Mouse (Mus musculus) lung, postnatal 0 days (tissue): ENCODE results near the gene Cdkl2. TPM values are rescaled to one million over a fixed set of nuclear protein-coding genes. Genes with fewer than 3 reads are reported as not detected.

Experiments
- ATAC-seq: fragments of 200-750 bp; cut with Nextera tagmentation; 2 replicates; pipeline ENCODE4 v1.8.0; 2017; ENCODE audit warnings: moderate library complexity
- DNase-seq: peaks from one replicate; pipeline ENCODE4 v3.0.0-alpha.2; 2016; ENCODE audit warnings: low spot score
- H3K27ac ChIP-seq: fragments of 300-500 bp; sonication (generic); 2 replicates; pipeline ENCODE4 v1.5.1; 2014; ENCODE audit warnings: antibody characterized with exemption, mild to moderate bottlenecking, low read length, mixed read lengths
- H3K27me3 ChIP-seq: fragments of 300-500 bp; sonication (generic); replicated peaks from 2 replicates; pipeline ENCODE4 v1.6.1; 2014; ENCODE audit warnings: low read length, mixed read lengths; ENCODE audit not compliant: insufficient read depth
- H3K36me3 ChIP-seq: fragments of 300-500 bp; sonication (generic); 2 replicates; pipeline ENCODE4 v1.6.1; 2014; ENCODE audit warnings: low read length, mixed read lengths; ENCODE audit not compliant: insufficient read depth
- H3K4me1 ChIP-seq: fragments of 300-500 bp; sonication (generic); 2 replicates; pipeline ENCODE4 v1.6.1; 2014; ENCODE audit warnings: antibody characterized with exemption, low read depth, low read length, mixed read lengths; ENCODE audit not compliant: insufficient read depth
- H3K4me2 ChIP-seq: fragments of 300-500 bp; sonication (generic); replicated peaks from 2 replicates; pipeline ENCODE4 v1.6.1; 2014; ENCODE audit warnings: low read depth, mild to moderate bottlenecking, low read length, moderate library complexity, mixed read lengths
- H3K4me3 ChIP-seq: fragments of 300-500 bp; sonication (generic); 2 replicates; pipeline ENCODE4 v1.5.1; 2014; ENCODE audit warnings: low read depth, low read length
- H3K9ac ChIP-seq: fragments of 300-500 bp; sonication (generic); replicated peaks from 2 replicates; pipeline ENCODE4 v1.6.1; 2014; ENCODE audit warnings: low read depth, mild to moderate bottlenecking
- H3K9me3 ChIP-seq: fragments of 300-500 bp; sonication (generic); 2 replicates; pipeline ENCODE4 v1.6.1; 2016; ENCODE audit warnings: low read length, mixed read lengths
- CTCF ChIP-seq: IDR thresholded peaks from 2 replicates; pipeline ENCODE4 v1.5.1; 2016; ENCODE audit warnings: antibody characterized with exemption, mild to moderate bottlenecking
- EP300 ChIP-seq: IDR thresholded peaks from 2 replicates; pipeline ENCODE4 v1.6.1; 2016; ENCODE audit warnings: antibody characterized with exemption, mild to moderate bottlenecking, control low read depth
- WGBS: fragments of 180-500 bp; shearing (Covaris S2); extraction: QIAGEN DNeasy Blood & Tissue Kit; methylation state at CpG from one replicate; pipeline ENCODE4 v1.1.7; 2014; 5-methylcytosine and 5-hydroxymethylcytosine counted together
- polyA plus RNA-seq: library from polyadenylated mRNA; unstranded; fragments of >200 nt; fragmentation: Nextera tagmentation; extraction: Ambion mirVana; gene quantifications from 2 replicates; pipeline ENCODE4 v1.2.1, GENCODE M21; 2015

Gene Cdkl2
- polyA plus RNA-seq, 1 experiment from 2014 or later: 5.1 TPM

- no peak for DNase-seq
- 80% methylated on average over 2 of the region's 2 CpGs for WGBS
- TF ChIP-seq EP300 (no peak), CTCF (no peak)
- H3K9ac ChIP-seq: no peak overlapping the region
- no peaks in the 10 kb centered on the region for H3K4me1 ChIP-seq
- H3K27me3 ChIP-seq: no peaks in the 10 kb centered on the region
- no peak overlapping the region for H3K4me2 ChIP-seq
- H3K9me3 ChIP-seq: no peaks in the 10 kb centered on the region
- H3K36me3 ChIP-seq: no peaks in the 10 kb centered on the region
- H3K27ac ChIP-seq: no peak overlapping the region
- ATAC-seq: no peak
- no peak overlapping the region for H3K4me3 ChIP-seq
Observed at GRCm38 (mm10) chr5:91987799-91988198, 55.9 kb downstream of the Cdkl2 start.

DNA sequence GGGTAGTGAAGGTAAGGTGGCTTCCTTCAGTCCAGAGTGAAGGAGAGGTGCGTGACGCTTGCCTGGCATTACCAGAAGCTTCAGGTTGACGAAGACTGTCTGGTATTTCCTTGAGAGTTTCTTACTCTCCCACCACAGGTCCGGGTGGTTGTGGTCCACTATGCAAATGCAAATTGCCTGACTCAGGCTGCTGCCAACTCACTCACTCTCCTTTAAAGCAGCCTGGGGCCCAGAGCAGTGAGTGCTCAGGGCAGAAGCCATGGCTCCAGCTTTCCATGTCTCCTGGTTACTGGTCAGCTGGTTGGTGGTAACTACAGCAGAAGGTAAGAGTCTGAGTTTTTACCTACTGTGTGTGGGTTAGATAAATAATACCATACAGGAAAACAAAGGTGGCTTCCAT lies 56.4 kb downstream of the Cdkl2 start, which contains the start of gene Odaph:
Gene Odaph (plus strand): TSS at position 240 of the 400 bp plus-strand sequence.
- no peak for ATAC-seq
- Histone ChIP-seq H3K27me3 (no peaks in the 10 kb centered on the region), H3K4me2 (no peak within 1 kb of the TSS), H3K27ac (no peak within 1 kb of the TSS), H3K36me3 (no peaks in the 10 kb centered on the region), H3K9me3 (no peaks in the 10 kb centered on the region), H3K4me3 (no peak within 1 kb of the TSS), H3K4me1 (no peaks in the 10 kb centered on the region), H3K9ac (no peak within 1 kb of the TSS)
- DNase-seq: no peak
- TF ChIP-seq CTCF (no peak), EP300 (no peak)
- 70% methylated on average over 4 of the region's 4 CpGs for WGBS

DNA sequence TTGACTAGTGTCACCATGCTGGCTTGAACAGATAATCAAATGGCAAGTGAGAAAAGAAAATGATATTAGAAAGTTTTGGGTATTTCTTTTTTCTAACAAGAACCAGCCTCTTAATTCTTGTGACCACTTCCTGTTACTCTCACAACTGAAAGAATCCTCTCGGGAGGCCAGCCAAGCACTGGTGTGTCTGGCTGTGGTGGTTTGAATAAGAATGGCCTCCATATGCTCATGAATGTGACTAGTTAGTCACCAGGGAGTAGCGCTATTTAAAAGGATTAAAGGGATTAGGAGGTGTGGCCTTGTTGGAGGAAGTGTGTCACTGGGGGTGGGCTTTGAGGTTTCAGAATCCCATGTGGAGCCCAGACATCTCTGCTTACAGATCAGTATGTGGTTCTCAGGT lies 58.0 kb downstream of the Cdkl2 start:
- Histone ChIP-seq H3K9ac (no peak overlapping the region), H3K4me1 (no peaks in the 10 kb centered on the region), H3K36me3 (no peaks in the 10 kb centered on the region), H3K4me3 (no peak overlapping the region), H3K27me3 (no peaks in the 10 kb centered on the region), H3K4me2 (no peak overlapping the region), H3K27ac (no peak overlapping the region), H3K9me3 (no peaks in the 10 kb centered on the region)
- no peak for ATAC-seq
- 50% methylated on average over 2 of the region's 2 CpGs for WGBS
- no peak for TF ChIP-seq CTCF
- no peak for TF ChIP-seq EP300
- DNase-seq: no peak

DNA sequence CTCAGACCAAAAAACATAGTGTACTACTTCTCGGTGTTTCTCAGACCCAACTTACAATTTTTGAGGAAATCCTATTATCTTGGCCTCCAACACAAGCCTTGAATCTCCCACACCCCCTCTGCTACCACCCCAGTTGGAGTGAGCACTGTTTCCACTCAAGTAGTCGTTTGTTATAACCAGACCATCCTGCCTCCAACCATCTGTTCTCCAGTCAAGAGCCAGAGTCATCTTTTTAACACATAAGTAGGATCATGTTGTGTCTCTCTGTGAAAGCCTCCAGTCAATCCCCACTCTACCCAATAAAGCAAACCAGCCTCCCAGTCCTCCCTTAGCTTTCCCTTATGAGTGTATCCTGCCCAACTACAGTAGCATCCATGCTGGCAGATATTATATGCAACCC lies 60.2 kb downstream of the Cdkl2 start:
- H3K27me3 ChIP-seq: no peaks in the 10 kb centered on the region
- no peaks in the 10 kb centered on the region for H3K36me3 ChIP-seq
- 76% methylated on average over 2 of the region's 2 CpGs for WGBS
- no peak overlapping the region for H3K27ac ChIP-seq
- TF ChIP-seq EP300: no peak
- TF ChIP-seq CTCF: no peak
- DNase-seq (no peak), ATAC-seq (no peak)
- H3K4me3 ChIP-seq: no peak overlapping the region
- H3K4me1 ChIP-seq: no peaks in the 10 kb centered on the region
- H3K9me3 ChIP-seq: no peaks in the 10 kb centered on the region
- H3K9ac ChIP-seq: no peak overlapping the region
- no peak overlapping the region for H3K4me2 ChIP-seq

- ATAC-seq: no peak
Observed at GRCm38 (mm10) chr5:91981176-91981840, 62.4 kb downstream of the Cdkl2 start.

DNA sequence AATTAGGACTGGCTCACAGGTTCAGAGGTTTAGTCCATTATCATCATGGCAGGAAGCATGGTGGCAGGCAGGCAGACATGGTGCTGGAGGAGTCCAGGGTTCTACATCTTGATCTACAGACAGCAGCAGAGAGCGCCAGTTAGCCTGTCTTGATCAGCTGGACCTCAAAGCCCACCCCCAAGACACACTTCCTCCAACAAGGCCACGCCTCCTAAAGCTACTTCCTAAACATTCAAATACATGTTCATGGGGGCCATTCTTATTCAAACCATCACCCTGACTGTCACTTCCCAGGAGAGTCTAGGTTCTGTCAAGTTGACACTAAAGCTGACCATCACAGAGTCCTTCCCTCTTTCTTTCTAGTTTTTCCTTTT lies 66.3 kb downstream of the Cdkl2 start:
- no peak for ATAC-seq
- Histone ChIP-seq H3K4me3 (no peak overlapping the region), H3K4me1 (no peaks in the 10 kb centered on the region), H3K9ac (no peak overlapping the region), H3K27ac (no peak overlapping the region), H3K36me3 (no peaks in the 10 kb centered on the region), H3K9me3 (no peaks in the 10 kb centered on the region), H3K27me3 (no peaks in the 10 kb centered on the region), H3K4me2 (no peak overlapping the region)
- WGBS: 69% methylated on average over 2 of the region's 2 CpGs
- TF ChIP-seq CTCF: no peak
- TF ChIP-seq EP300: no peak
- no peak for DNase-seq

More at GRCm38 (mm10) chr5:91981176-91981840, 62.4 kb downstream of the Cdkl2 start:
- no peak overlapping the region for H3K4me2 ChIP-seq
- no peaks in the 10 kb centered on the region for H3K36me3 ChIP-seq
- H3K4me3 ChIP-seq: no peak overlapping the region
- no peak for TF ChIP-seq CTCF
- no peaks in the 10 kb centered on the region for H3K9me3 ChIP-seq
- WGBS: 84% methylated on average over 11 of the region's 11 CpGs
- DNase-seq: no peak
- no peak overlapping the region for H3K9ac ChIP-seq
- no peak overlapping the region for H3K27ac ChIP-seq
- H3K27me3 ChIP-seq: no peaks in the 10 kb centered on the region
- H3K4me1 ChIP-seq: no peaks in the 10 kb centered on the region
